Mouse (Mus musculus): ENCODE measurements around the gene Borcs8.

Borcs8 gene

GRCm38 (mm10) chr8:70181212-70181902 is 42.1 kb downstream of the Borcs8 start:
- DNase-seq = no peak

- DNase-seq = no peak
Measured at GRCm38 (mm10) chr8:70181903-70182252, 42.6 kb downstream of the Borcs8 start.

- no peak for DNase-seq
Measured at GRCm38 (mm10) chr8:70183194-70183593, 43.9 kb downstream of the Borcs8 start.

- peak; percentile 58 to 71 for DNase-seq
Measured at GRCm38 (mm10) chr8:70188707-70189106, 49.4 kb downstream of the Borcs8 start.

- peak in 1 of 2 experiments; percentile 50 for DNase-seq
Measured at GRCm38 (mm10) chr8:70193238-70193637, 53.9 kb downstream of the Borcs8 start.

- DNase-seq = no peak
Measured at GRCm38 (mm10) chr8:70194191-70194590, 54.9 kb downstream of the Borcs8 start.

GRCm38 (mm10) chr8:70195762-70196161 is 56.5 kb downstream of the Borcs8 start:
- DNase-seq = no peak

Measured in kidney, postnatal 4 days (tissue).